Mouse (Mus musculus): Measurements from ENCODE around the gene Tmod3. TPM values are rescaled to one million over a fixed set of nuclear protein-coding genes. Genes with fewer than 3 reads are reported as not detected.

The Tmod3 gene
- polyA plus RNA-seq, 1 experiment = 53.7 TPM

Other genes with a start within 250 kb of the Tmod3 start
- gene Bcl2l10, start 211.9 kb downstream of the Tmod3 start, polyA plus RNA-seq (2012; rRNA removed) = 0.06 TPM in 1 of 2 replicates, not detected in the other
- gene Mapk6, start 149.7 kb downstream of the Tmod3 start, polyA plus RNA-seq (2012; rRNA removed) = 32.2 and 34.6 TPM in 2 replicates
- gene Leo1, start 118.1 kb downstream of the Tmod3 start, polyA plus RNA-seq (2012; rRNA removed) = 16.5 and 17.3 TPM in 2 replicates
- 94.4 and 99.2 TPM in 2 replicates for gene Tmod2, start 51.7 kb upstream of the Tmod3 start, polyA plus RNA-seq (2012; rRNA removed)
- gene Lysmd2, start 66.1 kb upstream of the Tmod3 start, polyA plus RNA-seq (2012; rRNA removed) = 76.7 and 91.0 TPM in 2 replicates
- 205 and 215 TPM in 2 replicates for gene Scg3, start 124.4 kb upstream of the Tmod3 start, polyA plus RNA-seq (2012; rRNA removed)
- 1.9 and 2.5 TPM in 2 replicates for gene Bmp5, start 215.7 kb upstream of the Tmod3 start, polyA plus RNA-seq (2012; rRNA removed)

Measured in frontal cortex, adult 2 months (tissue).